Mouse (Mus musculus) stomach, postnatal 0 days (tissue): ENCODE measurements around the gene Lyz2.

Source experiments
- CTCF ChIP-seq: IDR thresholded peaks from 2 replicates; pipeline ENCODE4 v1.5.1; 2016; ENCODE audit warnings: antibody characterized with exemption, low read depth, mild to moderate bottlenecking, moderate library complexity
- EP300 ChIP-seq: optimal IDR thresholded peaks from 2 replicates; pipeline ENCODE3; 2016; ENCODE audit warnings: antibody characterized with exemption

- no peak for TF ChIP-seq EP300
- TF ChIP-seq CTCF: no peak
Observed at GRCm38 (mm10) chr10:117299106-117299505, 17.0 kb upstream of the Lyz2 start.
